Mouse (Mus musculus): Measurements from ENCODE around the gene Car6. TPM values are rescaled to one million over a fixed set of nuclear protein-coding genes. Genes with fewer than 3 reads are reported as not detected.

The Car6 gene
- total and polyA plus RNA-seq, 2 experiments from 2014 or later = not detected

GRCm38 (mm10) chr4:150240381-150240886, 39.3 kb upstream of the Car6 start:
- ATAC-seq = no peak
- Histone ChIP-seq H3K4me2 (ENCODE audit: low read depth) (no peak overlapping the region), H3K27me3 (ENCODE audit: insufficient read depth, low read length) (no peaks in the 10 kb centered on the region), H3K27ac (ENCODE audit: low read depth, low read length) (no peak overlapping the region), H3K9ac (no peak overlapping the region), H3K4me1 (ENCODE audit: insufficient read depth) (peaks cover 17% of the 10 kb centered on the region), H3K9me3 (ENCODE audit: low read length) (no peaks in the 10 kb centered on the region), H3K4me3 (ENCODE audit: low read depth, low read length) (no peak overlapping the region), H3K36me3 (ENCODE audit: insufficient read depth) (peaks cover 43% of the 10 kb centered on the region)
- no peak for DNase-seq
- no peak for TF ChIP-seq CTCF (IDR thresholded peaks at IDR 0.05; ENCODE audit: low read depth)
- WGBS = 64% methylated on average over 1 of the region's 1 CpGs

- no peak overlapping the region for H3K27ac ChIP-seq (ENCODE audit: low read depth, low read length)
- peaks cover 39% of the 10 kb centered on the region for H3K36me3 ChIP-seq (ENCODE audit: insufficient read depth)
- peaks cover 17% of the 10 kb centered on the region for H3K4me1 ChIP-seq (ENCODE audit: insufficient read depth)
- TF ChIP-seq CTCF (IDR thresholded peaks at IDR 0.05; ENCODE audit: low read depth) = peak; percentile 99
- DNase-seq = peak; percentile 93
- H3K4me2 ChIP-seq (ENCODE audit: low read depth) = peak overlapping the region; percentile 86; the same call in 1 of the 2 replicates
- no peak overlapping the region for H3K9ac ChIP-seq
- no peak overlapping the region for H3K4me3 ChIP-seq (ENCODE audit: low read depth, low read length)
- no peaks in the 10 kb centered on the region for H3K9me3 ChIP-seq (ENCODE audit: low read length)
- no peaks in the 10 kb centered on the region for H3K27me3 ChIP-seq (ENCODE audit: insufficient read depth, low read length)
- no peak for ATAC-seq
- WGBS = 13% methylated on average over 6 of the region's 6 CpGs
These were observed 38.8 kb upstream of the Car6 start for GRCm38 (mm10) chr4:150239951-150240368.

GRCm38 (mm10) chr4:150239503-150239902, 38.4 kb upstream of the Car6 start:
- H3K4me3 ChIP-seq (ENCODE audit: low read depth, low read length) = no peak overlapping the region
- H3K27ac ChIP-seq (ENCODE audit: low read depth, low read length) = no peak overlapping the region

GRCm38 (mm10) chr4:150239087-150239480, 38.0 kb upstream of the Car6 start:
- Histone ChIP-seq H3K36me3 (ENCODE audit: insufficient read depth) (peaks cover 30% of the 10 kb centered on the region), H3K27me3 (ENCODE audit: insufficient read depth, low read length) (no peaks in the 10 kb centered on the region), H3K9ac (peak overlapping the region; percentile 88; the same call in 1 of the 2 replicates), H3K4me2 (ENCODE audit: low read depth) (peak overlapping the region; percentile 86), H3K9me3 (ENCODE audit: low read length) (no peaks in the 10 kb centered on the region), H3K4me1 (ENCODE audit: insufficient read depth) (peaks cover 17% of the 10 kb centered on the region), H3K27ac (ENCODE audit: low read depth, low read length) (no peak overlapping the region), H3K4me3 (ENCODE audit: low read depth, low read length) (peak overlapping the region; percentile 58; the same call in 1 of the 2 replicates)
- TF ChIP-seq CTCF (IDR thresholded peaks at IDR 0.05; ENCODE audit: low read depth) = no peak
- DNase-seq (no peak), ATAC-seq (no peak)
- 32% methylated on average over 5 of the region's 5 CpGs for WGBS

More at GRCm38 (mm10) chr4:150239503-150239902, 38.4 kb upstream of the Car6 start:
- DNase-seq (no peak), ATAC-seq (no peak)
- no peak overlapping the region for H3K9ac ChIP-seq
- WGBS = 43% methylated on average over 6 of the region's 6 CpGs
- H3K4me2 ChIP-seq (ENCODE audit: low read depth) = peak overlapping the region; percentile 86
- H3K4me1 ChIP-seq (ENCODE audit: insufficient read depth) = peaks cover 17% of the 10 kb centered on the region
- no peaks in the 10 kb centered on the region for H3K27me3 ChIP-seq (ENCODE audit: insufficient read depth, low read length)
- H3K9me3 ChIP-seq (ENCODE audit: low read length) = no peaks in the 10 kb centered on the region
- no peak for TF ChIP-seq CTCF (IDR thresholded peaks at IDR 0.05; ENCODE audit: low read depth)
- peaks cover 34% of the 10 kb centered on the region for H3K36me3 ChIP-seq (ENCODE audit: insufficient read depth)

GRCm38 (mm10) chr4:150238433-150239086, 37.4 kb upstream of the Car6 start:
- Histone ChIP-seq H3K27me3 (ENCODE audit: insufficient read depth, low read length) (no peaks in the 10 kb centered on the region), H3K9me3 (ENCODE audit: low read length) (no peaks in the 10 kb centered on the region), H3K4me2 (ENCODE audit: low read depth) (peak overlapping the region; percentile 86), H3K9ac (peak overlapping the region; percentile 88; the same call in 1 of the 2 replicates), H3K36me3 (ENCODE audit: insufficient read depth) (peaks cover 26% of the 10 kb centered on the region), H3K4me1 (ENCODE audit: insufficient read depth) (peaks cover 17% of the 10 kb centered on the region), H3K4me3 (ENCODE audit: low read depth, low read length) (peak overlapping the region; percentile 58), H3K27ac (ENCODE audit: low read depth, low read length) (no peak overlapping the region)
- 7% methylated on average over 3 of the region's 3 CpGs for WGBS
- no peak for ATAC-seq
- TF ChIP-seq CTCF (IDR thresholded peaks at IDR 0.05; ENCODE audit: low read depth) = no peak
- no peak for DNase-seq

- peak overlapping the region; percentile 86 for H3K4me2 ChIP-seq (ENCODE audit: low read depth)
- H3K27ac ChIP-seq (ENCODE audit: low read depth, low read length) = peak overlapping the region; percentile 98; the same call in 1 of the 2 replicates
- H3K4me1 ChIP-seq (ENCODE audit: insufficient read depth) = peaks cover 17% of the 10 kb centered on the region
- under 1% methylated on average over 21 of the region's 21 CpGs for WGBS
- peaks cover 18% of the 10 kb centered on the region for H3K36me3 ChIP-seq (ENCODE audit: insufficient read depth)
- H3K9me3 ChIP-seq (ENCODE audit: low read length) = no peaks in the 10 kb centered on the region
- no peaks in the 10 kb centered on the region for H3K27me3 ChIP-seq (ENCODE audit: insufficient read depth, low read length)
- peak overlapping the region; percentile 58 for H3K4me3 ChIP-seq (ENCODE audit: low read depth, low read length)
- peak overlapping the region; percentile 88 for H3K9ac ChIP-seq
- ATAC-seq = no peak
- no peak for TF ChIP-seq CTCF (IDR thresholded peaks at IDR 0.05; ENCODE audit: low read depth)
- DNase-seq = peak; percentile 39
These were observed 36.7 kb upstream of the Car6 start for GRCm38 (mm10) chr4:150237636-150238361.

Data from forebrain, postnatal 0 days (tissue).